19 mouse cellular contexts compared by ENCODE assay signal in the genomic region with DNA sequence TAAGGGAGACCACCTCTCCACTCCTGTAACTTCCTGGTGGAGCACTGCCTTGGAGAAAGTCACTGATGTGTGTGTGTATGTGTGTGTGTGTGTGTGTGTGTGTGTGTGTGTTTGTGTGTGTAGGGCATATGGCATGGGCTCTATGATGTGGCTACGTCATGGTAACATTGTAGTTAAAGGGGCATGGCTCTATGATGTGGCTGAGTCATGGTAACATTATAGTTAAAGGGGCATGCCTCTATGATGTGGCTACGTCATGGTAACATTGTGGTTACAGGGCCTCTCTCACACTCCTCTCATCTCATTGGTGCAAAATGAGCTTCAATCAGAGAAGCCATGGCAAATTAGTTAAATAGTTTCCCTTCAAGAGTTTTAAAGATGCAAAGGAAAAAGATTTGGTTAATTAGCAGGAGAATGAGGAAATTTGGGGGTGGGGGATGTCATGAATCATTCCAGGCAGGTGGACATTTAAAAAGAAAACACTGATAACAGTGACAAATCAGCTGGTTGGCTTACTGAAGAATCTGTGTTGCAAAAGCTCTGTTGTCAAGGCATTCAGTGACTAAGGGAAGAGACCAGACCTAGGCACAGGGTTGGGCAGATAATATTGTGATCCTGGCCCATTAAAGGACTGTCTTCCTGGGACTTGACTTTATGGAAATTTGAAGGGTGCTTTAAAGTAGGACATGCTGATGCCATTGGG. TPM values are rescaled to one million over a fixed set of nuclear protein-coding genes. Genes with fewer than 3 reads are reported as not detected.
DNase-seq lines count a peak whose midpoint lies in the region; ATAC-seq lines count a peak whose summit lies in the region.
"Had no signal": no experiment of that assay in that cellular context is flagged by ENCODE, and none has a peak within 500 bp of the region (broad histone marks: within the 10 kb centered on the region; RNA-seq: fewer than 3 reads in every experiment).

No protein-coding gene starts in this region.

- H3K9me3 ChIP-seq in liver, embryonic 11.5 days (ENCODE audit: control insufficient read depth, low read length) = no peaks in the 10 kb centered on the region
- H3K9me3 ChIP-seq: forebrain, embryonic 10.5 days; megakaryocyte, embryonic 14.5 days; neural tube, embryonic 12.5 days had no signal

- 57% methylated on average over 2 of the region's 2 CpGs for WGBS in liver, embryonic 11.5 days

- H3K27ac ChIP-seq in liver, embryonic 11.5 days (ENCODE audit: low read depth, low read length) = no peak overlapping the region
- H3K27ac ChIP-seq: forebrain, embryonic 10.5 days; hindbrain, embryonic 14.5 days; neural tube, embryonic 12.5 days; stomach, postnatal 0 days had no signal

- no peaks in the 10 kb centered on the region for H3K27me3 ChIP-seq in liver, embryonic 11.5 days (replicated peaks; ENCODE audit: control insufficient read depth, insufficient read depth, low read length)
- H3K27me3 ChIP-seq: CH12.LX; megakaryocyte, embryonic 14.5 days; neural tube, embryonic 12.5 days had no signal

- H3K4me1 ChIP-seq in liver, embryonic 11.5 days (replicated peaks; ENCODE audit: control insufficient read depth, insufficient read depth, low read length) = no peaks in the 10 kb centered on the region
- H3K4me1 ChIP-seq: forebrain, embryonic 10.5 days; neural tube, embryonic 12.5 days had no signal

- no peak overlapping the region for H3K4me3 ChIP-seq in liver, embryonic 11.5 days (ENCODE audit: low read depth, low read length)
- H3K4me3 ChIP-seq: forebrain, embryonic 10.5 days; megakaryocyte, embryonic 14.5 days; neural tube, embryonic 12.5 days had no signal

- H3K9ac ChIP-seq in liver, embryonic 11.5 days (ENCODE audit: low read depth, low read length) = no peak overlapping the region
- H3K9ac ChIP-seq: hindbrain, embryonic 14.5 days; neural tube, embryonic 12.5 days had no signal

- H3K4me2 ChIP-seq in liver, embryonic 11.5 days = no peak overlapping the region
- H3K4me2 ChIP-seq: hindbrain, embryonic 14.5 days; neural tube, embryonic 12.5 days had no signal

- ATAC-seq in liver, embryonic 11.5 days (replicated peaks; ENCODE audit: low FRiP score) = peak; percentile 23
- ATAC-seq in activated CD4-positive, CD25-positive, alpha-beta regulatory T cell, adult 4 months = peak; percentile 94
- peak; percentile 51 for ATAC-seq in megakaryocyte, adult 5-6 weeks (ENCODE audit: poor library complexity, severe bottlenecking)
- ATAC-seq: intestine, postnatal 0 days had no signal

- H3K36me3 ChIP-seq in liver, embryonic 11.5 days (ENCODE audit: control insufficient read depth, insufficient read depth, low read length) = no peaks in the 10 kb centered on the region
- H3K36me3 ChIP-seq: forebrain, embryonic 10.5 days; neural tube, embryonic 12.5 days had no signal

- intact Hi-C loops in left cerebral cortex, postnatal 36 days (cut with DNase I) = no loop called here

- no peak for DNase-seq in liver, embryonic 11.5 days (ENCODE audit: low spot score)
- no peak for DNase-seq in liver
- DNase-seq in CD4-positive, CD25-positive, alpha-beta regulatory T cell, adult 2 months (ENCODE audit: low read depth, low spot score) = peak; percentile 58
- DNase-seq in left cerebral cortex, postnatal 36 days (ENCODE audit: low spot score in 2 of 2) = no peak
- DNase-seq in embryo, embryonic 9.5 days (ENCODE audit: extremely low spot score) = no peak
- DNase-seq: cerebellum, adult 8-10 months; heart, adult 18-20 months; heart, postnatal 10 days; lung, postnatal 10 days; thymus, postnatal 36 days had no signal

RNA-seq across cellular contexts. Expression of a gene that starts 18.7 kb away (rescaled TPM):
- polyA plus RNA-seq in liver, embryonic 11.5 days (2014; fragmentation: Nextera tagmentation; extraction: Ambion mirVana) = 8.2 and 8.7 TPM in 2 replicates
- polyA plus RNA-seq in activated CD4-positive, CD25-positive, alpha-beta regulatory T cell, adult 4 months (2017; shearing (Covaris generic)) = 10 to 100 TPM; 36.7 to 44.6 TPM
- total RNA-seq in megakaryocyte, adult 5-6 weeks (2015) = 62.8 and 68.7 TPM in 2 replicates
- 68.7 and 85.7 TPM in 2 replicates for total RNA-seq in megakaryocyte, adult 5-6 weeks (2017)
- total RNA-seq in left cerebral cortex, postnatal 36 days (2021) = 10 to 100 TPM; 28.5 to 53.7 TPM

Comparison
In these comparisons a context has a peak if more than half of its experiments do, and no peak if none do; other contexts are left out.
1. ATAC-seq: peak in every context shown above with its lines; median percentile 94 in activated CD4-positive, CD25-positive, alpha-beta regulatory T cell, adult 4 months; 51 in megakaryocyte, adult 5-6 weeks; 23 in liver, embryonic 11.5 days.